Mouse (Mus musculus): ENCODE data around the gene Drc7. TPM values are rescaled to one million over a fixed set of nuclear protein-coding genes. Genes with fewer than 3 reads are reported as not detected.

The Drc7 gene
- total RNA-seq, 2 experiments from 2014 or later, result not detected

DNA sequence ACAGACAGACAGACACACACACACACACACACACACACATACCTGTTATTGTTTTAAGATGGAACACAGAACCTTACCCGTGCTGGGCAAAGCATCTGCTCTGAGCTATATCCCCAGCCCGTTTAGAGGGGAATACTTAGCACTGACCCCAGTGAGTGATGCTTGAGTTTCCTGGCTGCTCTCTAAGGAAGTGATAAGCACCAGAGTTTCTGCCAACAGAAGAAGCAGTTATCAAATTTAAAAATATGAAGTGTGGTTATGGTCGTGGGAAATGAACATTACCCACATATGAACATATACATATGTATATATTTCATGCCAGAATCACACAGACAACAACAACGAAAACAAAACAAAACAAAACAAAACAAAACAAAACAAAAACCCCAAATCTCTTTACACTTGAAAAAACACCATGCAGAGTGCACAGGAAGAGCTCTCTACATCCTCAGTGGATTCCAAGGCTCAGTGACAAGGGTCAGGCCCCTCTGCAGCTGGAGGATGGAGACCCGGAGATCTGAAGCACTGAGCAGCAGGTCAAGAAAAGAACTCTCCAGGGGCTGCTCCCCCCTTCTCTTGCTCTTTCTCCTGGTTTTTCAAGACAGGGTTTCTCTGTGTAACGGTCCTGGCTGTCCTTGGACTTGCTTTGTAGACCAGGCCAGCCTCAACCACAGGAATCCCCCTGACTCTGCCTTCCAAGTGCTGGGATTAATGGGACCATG is 5.1 kb downstream of the Drc7 start:
- DNase-seq, result no peak

DNA sequence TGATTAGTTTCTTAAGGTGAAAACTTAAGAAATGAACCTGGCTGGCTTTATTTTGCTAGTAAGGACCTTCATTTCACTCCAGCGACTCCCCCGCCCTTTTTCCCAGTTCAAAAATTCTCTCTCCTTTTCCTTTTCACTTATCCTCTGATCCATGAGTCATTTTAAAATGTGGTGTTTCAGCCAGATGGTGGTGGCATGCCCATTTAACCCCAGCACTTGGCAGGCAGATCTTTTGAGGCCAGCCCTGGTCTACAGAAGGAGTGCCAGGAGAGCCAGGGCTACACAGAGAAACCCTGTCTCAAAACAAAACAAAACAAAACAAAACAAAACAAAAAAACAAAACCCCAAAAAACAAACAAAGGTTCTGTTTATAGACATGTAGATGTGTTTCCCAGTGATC is 9.6 kb downstream of the Drc7 start:
- no peak for DNase-seq

DNA sequence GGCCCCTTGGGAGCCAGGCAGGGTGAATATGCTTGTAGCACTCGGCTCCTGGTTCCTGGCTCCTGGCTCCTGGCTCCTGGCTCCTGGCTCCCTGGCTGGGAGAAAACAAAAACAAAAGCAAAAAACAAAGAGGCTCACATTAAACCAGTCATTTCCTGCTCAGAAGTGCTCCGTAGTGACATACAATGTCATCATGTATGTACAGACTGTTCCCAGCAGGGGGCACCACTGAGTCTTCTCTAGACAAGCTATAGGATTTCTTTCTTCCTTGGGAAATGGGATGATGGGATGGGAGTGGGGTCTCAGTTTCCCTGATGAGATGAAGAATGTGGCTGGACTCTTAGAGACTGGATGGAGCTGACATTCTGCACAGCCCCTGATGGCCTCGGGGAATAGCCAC is 12.7 kb downstream of the Drc7 start:
- DNase-seq, result peak; percentile 69

DNA sequence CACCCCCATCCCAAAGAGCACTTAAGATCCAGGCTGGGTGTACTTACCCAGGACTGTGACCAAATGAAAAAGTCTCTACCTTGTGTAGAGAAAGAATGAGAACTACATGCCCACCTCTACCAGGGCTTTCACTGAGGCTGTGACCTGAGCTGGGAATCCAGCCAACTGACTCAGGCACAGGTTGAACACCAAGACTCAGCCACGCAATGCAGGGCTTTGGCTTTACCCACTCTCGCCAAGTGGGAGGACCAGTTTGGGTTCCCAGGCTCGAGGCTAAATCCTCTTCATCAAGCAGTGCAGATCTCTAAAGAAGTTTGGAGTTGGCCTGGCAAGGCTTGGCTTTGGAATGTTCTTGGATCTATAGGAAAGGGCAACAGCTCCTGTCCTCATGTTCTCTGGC is 20.6 kb downstream of the Drc7 start:
- no peak for DNase-seq

DNA sequence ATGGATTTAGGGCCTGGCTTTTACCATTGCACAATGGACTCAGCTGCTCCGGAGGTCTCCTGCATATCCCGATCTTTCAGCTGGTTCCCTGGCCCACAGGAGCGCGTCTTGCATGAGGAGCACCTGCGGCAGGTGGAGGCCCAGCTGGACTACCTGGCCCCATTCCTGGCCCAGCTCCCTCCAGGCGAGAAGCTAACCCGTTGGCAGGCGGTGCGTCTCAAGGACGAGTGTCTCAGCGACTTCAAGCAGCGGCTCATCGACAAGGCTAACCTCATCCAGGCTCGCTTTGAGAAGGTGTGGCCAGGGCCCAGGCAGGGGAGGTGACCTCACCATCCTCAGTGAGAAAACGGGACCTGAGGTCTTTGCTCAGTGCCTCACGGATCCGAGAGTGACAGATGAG is 21.2 kb downstream of the Drc7 start:
- DNase-seq, result no peak

DNA sequence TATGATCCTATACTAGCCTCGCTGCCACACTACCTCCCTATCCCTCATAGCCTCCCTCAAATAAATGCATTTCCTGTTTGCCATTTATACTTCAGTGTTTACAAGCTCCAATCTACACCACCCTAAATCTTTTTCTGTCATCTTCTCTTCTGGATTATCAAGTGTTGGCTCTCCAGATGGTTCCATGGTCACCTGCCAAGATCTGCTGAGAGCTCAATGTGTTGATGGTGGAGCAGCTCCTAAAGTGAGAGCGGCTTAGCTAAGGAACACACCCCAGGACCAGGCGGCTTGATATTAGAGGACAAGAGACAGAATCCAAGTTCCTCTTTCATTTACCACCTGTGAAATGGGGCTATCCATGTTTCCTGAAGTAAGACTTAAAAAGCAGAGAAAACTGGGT is 23.2 kb downstream of the Drc7 start:
- no peak for DNase-seq

DNA sequence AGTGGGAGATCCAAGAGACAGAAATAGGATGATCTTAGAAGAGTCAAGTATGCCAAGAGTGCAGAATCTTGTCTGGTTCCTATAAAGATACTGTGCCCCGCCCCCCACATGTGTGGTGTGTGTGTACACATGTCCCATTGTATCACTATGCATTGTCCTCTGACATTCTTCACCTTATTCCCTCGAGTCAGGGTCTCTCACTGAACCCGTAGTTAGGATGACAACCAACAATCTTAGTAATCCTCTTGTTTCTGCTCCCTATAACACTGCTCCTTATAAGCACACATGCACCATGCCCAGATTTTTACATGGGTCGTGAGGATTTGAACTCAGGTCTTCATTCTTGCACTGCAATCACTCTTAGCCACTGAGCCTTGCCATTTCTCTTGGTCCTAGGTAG is 24.4 kb downstream of the Drc7 start:
- DNase-seq, result no peak

DNA sequence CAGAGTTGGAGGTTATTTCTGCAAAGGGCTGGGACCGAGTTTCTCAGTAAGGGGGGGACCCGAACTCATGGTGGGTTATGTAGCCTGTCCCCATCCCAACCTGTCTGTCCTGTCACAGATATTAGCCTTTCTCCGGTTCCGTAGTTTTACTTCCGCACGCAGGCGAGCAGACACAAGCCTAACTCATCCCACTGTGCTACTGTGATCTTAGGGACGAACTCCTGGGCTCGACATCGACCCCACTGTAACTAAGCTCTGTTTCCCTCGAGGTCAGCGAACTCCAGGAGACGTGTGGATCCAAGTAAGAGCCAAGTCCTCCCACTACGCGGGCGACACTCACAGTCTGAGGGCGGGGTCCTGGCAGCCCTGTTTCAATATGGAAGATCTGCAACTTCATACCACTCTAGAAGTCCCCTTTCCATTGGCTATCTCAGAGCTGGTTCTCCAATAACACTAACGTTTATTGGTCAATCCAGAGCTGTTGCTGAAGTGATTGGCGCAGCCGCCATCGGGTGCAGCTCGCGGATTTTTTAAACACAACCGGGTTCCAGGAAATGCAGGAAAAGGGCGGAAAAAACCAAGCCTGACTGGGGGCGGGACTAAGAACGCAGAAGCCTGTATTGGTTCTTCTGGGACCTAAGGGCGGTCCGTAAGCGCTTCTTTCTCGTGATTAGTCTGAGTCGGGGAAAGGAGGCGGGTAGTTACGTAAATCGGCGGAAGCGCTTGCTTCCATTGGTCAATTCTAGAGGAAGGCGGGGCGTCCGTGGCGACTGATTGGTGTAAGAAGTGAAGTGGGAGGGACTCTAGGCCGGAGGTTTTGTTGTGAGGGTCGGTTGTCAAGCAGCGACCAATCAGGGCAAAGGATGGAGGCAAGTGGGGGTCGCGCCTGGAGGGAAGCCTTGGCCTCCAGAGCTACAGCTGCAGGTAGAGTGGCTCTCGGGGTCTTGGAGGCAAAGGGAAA is 25.8 kb downstream of the Drc7 start, which contains the start of gene Katnb1:
Gene Katnb1 (plus strand): TSS at position 806 of the 961 bp plus-strand sequence.
- peak; percentile 98 for DNase-seq

DNA sequence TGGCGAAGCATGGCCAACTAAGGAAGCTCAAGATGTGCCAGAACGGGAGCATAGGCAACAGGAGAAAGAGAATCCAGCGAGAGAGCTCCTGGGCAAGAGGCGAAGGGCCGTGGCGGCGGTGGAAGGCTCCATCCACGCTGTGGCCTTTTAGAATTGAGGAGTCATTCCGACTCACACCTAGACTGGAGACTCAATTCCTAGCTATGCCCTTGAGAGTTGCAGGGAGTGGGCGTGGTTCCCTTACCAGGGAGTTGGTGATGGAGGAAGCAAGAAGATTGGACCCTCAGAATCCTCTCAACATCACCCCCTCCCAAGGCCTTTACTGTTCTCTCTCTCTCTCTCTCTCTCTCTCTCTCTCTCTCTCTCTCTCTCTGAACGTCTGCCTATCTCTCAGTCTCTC is 26.7 kb downstream of the Drc7 start:
- DNase-seq, result no peak

DNA sequence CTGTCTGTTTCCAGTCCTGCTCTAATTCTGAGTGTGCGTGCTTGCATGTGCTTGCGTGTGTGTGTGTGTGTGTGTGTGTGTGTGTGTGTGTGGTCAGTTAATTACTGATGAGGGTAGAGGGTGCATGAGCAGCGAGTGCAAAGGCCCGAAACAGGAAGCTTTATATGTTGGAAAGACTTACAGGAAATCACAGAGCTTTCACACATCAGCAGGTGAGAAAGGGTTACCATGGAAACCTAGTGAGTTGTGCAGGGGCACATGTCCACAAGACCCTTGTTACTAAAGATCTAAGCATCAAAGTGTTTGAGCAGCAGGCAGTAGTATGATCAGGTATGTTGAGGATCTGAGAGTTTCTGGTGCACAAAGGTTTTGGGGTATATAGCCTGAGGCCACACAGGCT is 29.4 kb downstream of the Drc7 start:
- no peak for DNase-seq

DNA sequence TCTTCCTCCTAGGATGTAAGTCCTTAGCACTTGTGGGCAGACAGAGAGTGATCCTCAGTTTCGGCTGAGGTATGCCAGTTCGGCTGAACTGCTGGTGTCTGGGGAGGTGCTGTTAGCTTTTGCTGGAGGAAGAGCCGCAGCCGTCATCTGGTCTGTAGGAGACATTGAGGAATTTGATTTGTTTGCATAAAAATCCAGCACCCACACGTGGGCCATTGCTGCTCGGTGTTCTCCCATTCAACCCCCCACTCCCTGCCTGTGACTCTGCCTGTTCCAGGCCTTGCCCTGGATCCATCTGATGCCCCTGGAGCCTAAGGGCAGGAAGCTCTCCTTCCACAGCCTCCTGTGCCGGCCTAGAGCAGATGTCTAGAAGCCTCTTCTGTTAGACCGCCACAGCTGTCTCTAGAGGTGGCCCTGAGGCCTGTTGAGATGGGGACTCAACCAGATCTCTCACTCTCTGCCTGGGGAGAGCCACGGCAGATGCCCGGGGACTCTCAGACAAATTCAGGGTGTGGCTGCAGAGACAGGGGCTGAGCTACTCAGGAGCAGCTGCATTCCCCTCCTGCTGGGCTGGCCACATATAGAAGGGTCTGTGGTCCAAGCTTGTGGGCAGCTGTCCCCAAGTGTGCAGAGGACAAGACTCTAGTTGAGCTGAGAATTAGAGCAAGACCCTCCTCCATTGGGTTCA is 30.0 kb downstream of the Drc7 start:
- DNase-seq, result no peak

DNA sequence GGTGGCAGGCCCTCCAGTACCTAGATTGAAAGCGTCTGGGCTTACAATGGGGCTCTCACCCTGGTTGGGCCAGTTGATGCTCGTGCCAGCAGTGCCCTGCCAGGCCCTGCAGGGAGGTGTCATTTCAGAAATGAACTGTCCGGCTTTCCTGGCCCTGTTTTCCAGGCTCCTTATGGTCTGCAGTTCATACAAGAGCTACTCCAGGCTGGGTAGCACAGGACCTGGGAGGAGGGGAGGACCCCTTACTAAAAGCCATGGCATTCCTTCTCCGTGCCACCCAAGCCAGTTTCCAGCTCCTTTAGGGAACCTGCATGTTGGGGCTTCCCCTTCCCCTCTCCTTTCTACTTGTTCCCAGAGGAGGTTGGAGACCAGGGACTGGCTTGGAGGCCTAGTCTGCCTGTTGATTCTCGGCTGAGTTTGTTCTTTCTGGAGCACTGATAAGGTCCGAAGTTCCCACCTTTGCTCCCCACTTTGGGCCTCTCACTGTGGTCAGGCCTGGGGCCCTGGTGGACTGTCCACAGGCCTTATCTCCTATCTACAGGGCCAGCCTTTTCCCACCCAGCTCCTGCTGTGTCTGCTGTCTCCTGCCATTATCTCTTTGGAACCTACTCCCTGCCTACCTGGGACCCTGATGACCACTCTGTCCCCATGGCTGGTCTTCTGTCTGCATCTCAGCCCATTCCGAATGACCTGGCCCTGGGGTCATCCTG is 30.7 kb downstream of the Drc7 start:
- no peak for DNase-seq

DNA sequence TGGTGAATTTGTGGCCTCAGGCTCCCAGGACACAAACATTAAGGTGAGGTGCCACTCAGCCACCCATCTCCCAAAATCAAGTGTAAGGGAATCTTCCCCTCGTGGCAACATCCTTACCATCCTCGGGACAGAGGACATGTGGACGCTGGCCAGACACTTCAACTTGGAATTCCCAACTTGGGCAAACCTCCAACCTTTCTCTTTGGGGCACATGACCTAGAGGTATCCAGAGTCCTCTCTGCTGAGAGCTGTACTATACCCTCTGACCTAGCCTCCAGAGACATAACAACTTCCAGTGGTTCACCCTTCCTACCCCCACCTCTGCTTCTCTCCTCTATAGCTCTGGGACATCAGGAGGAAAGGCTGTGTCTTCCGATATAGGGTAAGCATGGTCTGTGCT is 38.7 kb downstream of the Drc7 start:
- peak; percentile 38 for DNase-seq

DNA sequence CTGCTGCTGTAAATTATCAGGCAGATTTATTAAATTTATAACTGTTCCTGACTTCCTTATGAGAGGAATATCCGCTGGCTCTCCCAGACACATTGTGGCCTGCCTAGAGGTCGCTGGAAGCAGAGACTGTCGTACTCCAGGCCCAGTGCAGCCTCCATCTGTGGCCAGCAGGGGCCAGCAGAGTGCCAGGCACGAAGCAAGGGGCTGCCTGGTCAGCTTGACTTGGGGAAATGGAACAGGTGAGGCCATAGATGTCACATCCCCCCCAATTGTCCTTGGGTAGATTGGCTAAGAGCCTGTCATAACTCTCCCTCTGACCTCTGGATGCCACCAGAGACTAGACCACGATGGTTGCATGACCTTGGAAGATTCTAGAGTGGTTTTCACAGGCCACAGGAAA is 44.1 kb downstream of the Drc7 start:
- DNase-seq, result peak; percentile 86

DNA sequence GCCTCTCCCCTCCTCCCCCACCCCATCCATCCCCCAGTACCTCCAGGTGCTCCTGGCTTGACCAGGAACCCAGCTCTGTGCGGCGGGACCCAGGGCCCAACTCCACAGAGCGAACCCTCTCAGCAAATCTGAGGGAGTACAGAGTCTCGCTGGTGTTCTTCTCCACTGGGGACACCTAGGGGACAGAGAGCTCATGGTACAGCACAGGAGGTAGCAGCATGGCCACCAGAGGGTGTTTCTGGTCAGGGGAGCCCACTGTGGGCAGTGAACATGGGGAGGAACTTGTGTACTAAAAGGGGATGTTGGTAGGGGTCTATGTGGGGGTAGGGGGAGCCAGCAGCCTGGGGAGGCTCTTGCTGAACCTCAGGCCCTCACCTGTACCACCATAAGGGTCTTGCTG is 47.1 kb downstream of the Drc7 start:
- DNase-seq, result no peak

DNA sequence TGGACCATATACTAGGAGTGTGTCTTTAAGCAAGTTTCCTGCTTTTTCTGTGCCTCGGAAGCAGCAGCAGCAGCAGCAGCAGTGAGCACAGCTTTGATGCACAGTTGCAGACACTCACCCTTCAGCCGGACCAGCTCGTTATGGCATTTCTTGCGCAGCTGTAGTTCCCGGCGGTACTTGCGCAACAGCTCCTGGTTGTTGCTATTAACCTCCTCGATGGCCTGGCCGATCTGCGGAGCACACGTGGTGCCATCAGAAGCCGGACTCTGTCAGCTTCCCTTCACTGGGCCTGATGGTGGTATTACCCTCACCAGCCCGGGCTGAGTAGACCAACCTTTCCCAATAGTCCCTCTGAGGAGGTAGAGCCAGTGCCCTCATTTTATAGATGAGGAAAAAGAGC is 52.4 kb downstream of the Drc7 start:
- DNase-seq, result no peak

DNA sequence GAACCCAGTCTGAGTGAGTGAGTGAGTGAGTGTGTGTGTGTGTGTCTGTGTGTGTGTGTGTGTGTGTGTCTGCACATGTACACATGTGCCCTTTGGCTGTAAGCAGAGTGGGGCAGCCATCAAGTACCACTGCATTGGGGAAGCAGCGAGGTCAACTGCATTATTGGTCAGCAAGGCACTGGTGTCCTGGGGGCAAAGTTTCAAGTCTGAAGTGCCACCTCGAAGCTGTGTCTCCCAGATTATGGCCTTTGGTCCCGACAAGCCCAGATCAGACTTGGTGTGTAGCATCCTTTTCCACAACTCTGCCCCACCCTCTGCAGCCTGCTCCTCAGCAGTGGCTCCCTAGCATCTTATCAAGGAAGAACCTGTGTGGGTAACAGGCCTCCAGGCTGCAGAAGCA is 57.7 kb downstream of the Drc7 start:
- DNase-seq, result no peak

DNA sequence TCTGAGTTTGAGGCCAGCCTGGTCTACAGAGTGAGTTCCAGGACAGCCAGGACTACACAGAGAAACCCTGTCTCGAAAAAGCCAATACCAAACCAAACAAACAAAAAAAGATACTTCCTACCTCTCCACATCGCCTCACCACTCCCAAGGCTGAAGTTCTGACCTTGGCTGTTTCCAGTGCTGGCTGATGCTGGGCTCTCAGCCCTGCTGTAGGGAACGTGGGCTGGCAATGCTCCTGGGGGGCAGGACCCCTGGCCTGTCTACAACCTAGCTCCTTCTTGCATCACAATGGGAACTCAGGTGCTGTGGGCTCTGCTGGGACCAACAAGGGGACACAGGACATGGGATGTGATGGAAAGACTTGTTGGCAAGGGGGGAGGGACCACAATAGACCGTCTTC is 58.2 kb downstream of the Drc7 start:
- no peak for DNase-seq

DNA sequence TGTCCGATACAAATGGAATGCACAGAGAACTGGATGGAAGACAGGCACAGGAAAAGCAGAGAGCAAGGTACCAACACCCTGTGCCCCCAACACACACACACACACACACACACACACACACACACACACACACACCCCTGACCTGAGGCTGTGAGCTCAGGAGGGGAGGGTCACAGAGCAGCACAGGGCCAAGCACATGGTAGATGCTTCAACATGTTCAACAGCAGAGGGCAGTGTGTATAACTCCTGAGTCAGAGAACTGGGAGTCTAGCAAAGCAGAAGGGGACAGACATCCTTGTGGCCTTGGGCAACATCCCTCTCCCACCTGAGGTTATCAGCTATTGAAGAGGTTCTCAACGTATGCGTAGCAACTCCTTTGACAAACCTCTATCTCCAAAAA is 58.8 kb downstream of the Drc7 start:
- DNase-seq, result peak; percentile 39

DNA sequence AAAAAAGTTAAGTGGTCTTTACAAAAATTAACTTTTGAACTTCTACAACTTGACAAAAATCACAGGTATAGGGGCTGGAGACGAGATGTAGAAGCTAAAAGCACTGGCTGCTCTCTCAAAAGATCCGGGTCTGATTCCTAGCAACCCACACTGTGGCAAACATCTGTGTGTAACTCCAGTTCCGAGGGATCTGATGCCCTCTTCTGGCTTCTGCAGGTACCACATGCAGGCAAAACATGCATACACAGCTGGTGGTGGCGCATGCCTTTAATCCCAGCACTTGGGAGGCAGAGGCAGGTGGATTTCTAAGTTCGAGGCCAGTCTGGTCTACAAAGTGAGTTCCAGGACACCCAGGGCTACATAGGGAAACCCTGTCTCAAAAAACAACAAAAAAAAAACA is 68.6 kb downstream of the Drc7 start:
- DNase-seq, result no peak

DNA sequence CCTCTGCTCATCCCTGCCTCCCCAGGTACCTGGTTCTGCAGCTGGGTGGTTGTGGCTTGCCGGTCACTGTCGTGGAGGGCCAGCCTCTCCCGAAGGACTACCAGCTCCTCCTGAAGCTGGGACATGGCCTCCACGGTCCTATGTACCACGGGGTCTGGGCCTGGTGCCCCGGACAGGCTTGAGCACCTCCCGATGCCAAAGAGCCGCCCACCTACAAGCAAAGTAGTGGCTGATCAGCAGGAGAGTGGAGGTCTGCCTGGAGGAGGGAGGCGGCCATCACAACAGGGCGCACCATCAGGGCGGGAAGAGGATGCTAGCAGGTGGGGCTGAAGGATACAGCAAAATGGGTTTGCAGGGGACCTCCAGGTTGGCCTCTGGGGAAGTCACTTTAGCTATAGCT is 71.6 kb downstream of the Drc7 start:
- no peak for DNase-seq

DNA sequence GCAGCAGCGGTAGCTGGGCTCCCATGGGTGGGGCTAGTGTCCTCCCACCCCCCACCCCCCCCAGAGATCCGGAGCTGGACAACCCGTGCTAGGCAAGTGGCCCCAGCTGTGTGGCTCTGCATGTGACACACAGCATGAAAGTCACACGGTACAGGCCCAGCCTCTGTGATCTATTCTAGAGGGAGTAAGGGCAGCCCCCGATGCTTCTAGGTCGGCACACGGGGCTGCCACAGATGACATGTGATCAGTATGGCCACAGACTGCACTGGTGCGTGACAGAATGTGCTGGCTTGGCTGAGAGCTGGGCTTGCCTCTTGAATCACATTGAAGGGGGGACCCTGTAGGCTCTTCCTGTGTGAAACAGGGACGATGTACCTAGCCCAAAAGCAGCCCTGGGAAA is 72.8 kb downstream of the Drc7 start:
- no peak for DNase-seq
